Mouse (Mus musculus): ENCODE data around the gene Qrich1.

GRCm38 (mm10) chr9:108490559-108491285, 25.9 kb upstream of the Qrich1 start, which contains the start of gene Usp19:
- TF ChIP-seq POLR2A (IDR thresholded peaks at IDR 0.05; ENCODE audit: insufficient read length, low read depth): peak; percentile 81
- no peak for TF ChIP-seq MYOG (IDR thresholded peaks at IDR 0.05; ENCODE audit: control insufficient read depth in 1 of 3, insufficient read depth in 1 of 3, insufficient read length in 2 of 3, low read depth in 2 of 3)
